Mouse (Mus musculus) neural tube, embryonic 12.5 days (tissue): ENCODE measurements around the gene Tbx10. TPM values are rescaled to one million over a fixed set of nuclear protein-coding genes. Genes with fewer than 3 reads are reported as not detected.
"Not testable (repeated sequence)": the region's sequence is repeated elsewhere in the genome, so short reads cannot be mapped to it uniquely, and the experiment has no call there.

Source experiments
- ATAC-seq: fragments of 200-750 bp; cut with Nextera tagmentation; 2 replicates; pipeline ENCODE4 v1.8.0; 2017; ENCODE audit warnings: low read depth, mild to moderate bottlenecking, moderate TSS enrichment, moderate library complexity; ENCODE audit not compliant: low FRiP score
- H3K27ac ChIP-seq: fragments of 300-500 bp; sonication (generic); 2 replicates; pipeline ENCODE4 v1.5.1; 2016
- H3K27me3 ChIP-seq: fragments of 300-500 bp; sonication (generic); replicated peaks from 2 replicates; pipeline ENCODE4 v1.6.1; 2016; ENCODE audit warnings: mild to moderate bottlenecking
- H3K36me3 ChIP-seq: fragments of 300-500 bp; sonication (generic); 2 replicates; pipeline ENCODE4 v1.6.1; 2016; ENCODE audit warnings: mild to moderate bottlenecking
- H3K4me1 ChIP-seq: fragments of 300-500 bp; sonication (generic); 2 replicates; pipeline ENCODE4 v1.6.1; 2016
- H3K4me2 ChIP-seq: fragments of 300-500 bp; sonication (generic); replicated peaks from 2 replicates; pipeline ENCODE4 v1.6.1; 2016; ENCODE audit warnings: mild to moderate bottlenecking
- H3K4me3 ChIP-seq: fragments of 300-500 bp; sonication (generic); 2 replicates; pipeline ENCODE4 v1.5.1; 2016
- H3K9ac ChIP-seq: fragments of 300-500 bp; sonication (generic); 2 replicates; pipeline ENCODE4 v1.6.1; 2016; ENCODE audit warnings: mild to moderate bottlenecking
- H3K9me3 ChIP-seq: fragments of 300-500 bp; sonication (generic); 2 replicates; pipeline ENCODE4 v1.6.1; 2016; ENCODE audit warnings: mild to moderate bottlenecking
- WGBS: fragments of 180-500 bp; shearing (Covaris S2); methylation state at CpG from one replicate; pipeline ENCODE4 v1.1.7; 2016; 5-methylcytosine and 5-hydroxymethylcytosine counted together
- polyA plus RNA-seq: library from polyadenylated mRNA; unstranded; fragments of >200 nt; fragmentation: Nextera tagmentation; extraction: Ambion mirVana; gene quantifications from 2 replicates; pipeline ENCODE4 v1.2.1, GENCODE M21; 2016

Gene Tbx10
- not detected in 2 replicates for polyA plus RNA-seq

DNA sequence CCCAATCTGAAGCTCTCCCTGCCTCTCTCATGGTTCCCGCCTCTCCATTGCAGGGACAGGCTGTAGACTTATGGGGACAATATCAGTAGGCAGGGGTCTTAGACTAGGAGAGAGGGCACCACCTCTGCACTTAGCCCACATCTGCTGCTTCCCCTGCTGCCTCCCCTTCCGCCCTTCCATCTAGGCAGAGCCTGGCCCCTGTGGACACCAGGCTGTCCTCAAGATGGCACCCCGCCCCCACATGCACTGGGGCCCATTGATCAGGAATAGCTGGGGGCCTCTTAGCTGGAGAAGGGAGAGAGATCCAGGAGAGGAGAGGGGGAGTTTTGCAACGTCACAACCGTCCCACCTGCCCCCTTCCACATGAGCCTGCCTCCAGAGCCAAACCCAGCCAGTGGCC is at the start of gene Tbx10:
Gene Tbx10, plus strand, starts transcription at position 337 of the 400 bp plus-strand sequence.
- H3K4me3 ChIP-seq = no peak within 1 kb of the TSS
- 0 out of 2 replicates have a peak, but pooled peaks cover 4% of the 10 kb centered on the region for H3K4me1 ChIP-seq
- no peaks in the 10 kb centered on the region for H3K27me3 ChIP-seq
- H3K27ac ChIP-seq = no peak within 1 kb of the TSS
- H3K36me3 ChIP-seq = no peaks in the 10 kb centered on the region
- no peak within 1 kb of the TSS for H3K4me2 ChIP-seq
- WGBS = 57% methylated on average over 5 of the region's 5 CpGs
- no peak within 1 kb of the TSS for H3K9ac ChIP-seq
- ATAC-seq = no peak
- H3K9me3 ChIP-seq = no peaks in the 10 kb centered on the region

DNA sequence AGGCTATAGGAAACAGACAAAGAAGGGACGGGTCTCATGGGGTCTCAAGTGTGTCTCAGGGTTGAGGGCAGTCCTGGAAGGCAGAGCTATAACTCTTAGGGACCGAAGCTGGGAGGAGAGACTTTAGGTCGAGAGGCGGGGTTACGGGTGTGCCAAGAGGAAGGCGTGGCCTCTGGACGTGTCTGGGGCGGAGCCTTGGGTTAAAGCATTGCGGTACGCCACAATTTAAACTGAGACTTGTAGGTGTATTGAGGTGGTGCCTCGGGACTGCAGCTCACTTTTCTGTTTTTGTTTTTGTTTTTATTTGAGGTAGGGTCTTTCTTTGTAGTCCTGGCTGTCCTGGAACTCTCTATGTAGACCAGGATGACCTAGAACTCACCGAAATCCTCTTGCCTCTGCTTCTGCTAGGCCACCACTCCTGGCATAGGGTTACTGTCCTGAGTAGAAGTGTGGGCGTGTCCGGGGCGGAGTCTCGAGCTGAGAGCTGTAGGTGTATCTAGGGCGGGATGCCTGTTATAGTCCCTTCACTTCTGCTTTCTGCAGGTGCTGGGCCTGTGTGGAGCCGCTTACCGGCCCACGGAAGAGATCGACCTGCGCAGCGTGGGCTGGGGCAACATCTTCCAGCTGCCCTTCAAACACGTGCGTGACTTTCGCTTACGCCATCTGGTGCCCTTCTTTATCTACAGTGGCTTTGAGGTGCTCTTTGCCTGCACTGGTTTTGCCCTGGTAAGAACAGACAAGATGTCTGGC is 49.4 kb upstream of the Tbx10 start:
- Histone ChIP-seq H3K27ac (no peak overlapping the region), H3K9ac (no peak overlapping the region), H3K4me2 (0 out of 2 replicates have a peak overlapping the region, but pooled peaks have one; percentile 20), H3K4me3 (no peak overlapping the region), H3K4me1 (no peaks in the 10 kb centered on the region), H3K27me3 (0 out of 2 replicates have a peak, but pooled peaks cover 2% of the 10 kb centered on the region), H3K9me3 (no peaks in the 10 kb centered on the region), H3K36me3 (no peaks in the 10 kb centered on the region)
- 21% methylated on average over 27 of the region's 27 CpGs for WGBS
- no peak for ATAC-seq

DNA sequence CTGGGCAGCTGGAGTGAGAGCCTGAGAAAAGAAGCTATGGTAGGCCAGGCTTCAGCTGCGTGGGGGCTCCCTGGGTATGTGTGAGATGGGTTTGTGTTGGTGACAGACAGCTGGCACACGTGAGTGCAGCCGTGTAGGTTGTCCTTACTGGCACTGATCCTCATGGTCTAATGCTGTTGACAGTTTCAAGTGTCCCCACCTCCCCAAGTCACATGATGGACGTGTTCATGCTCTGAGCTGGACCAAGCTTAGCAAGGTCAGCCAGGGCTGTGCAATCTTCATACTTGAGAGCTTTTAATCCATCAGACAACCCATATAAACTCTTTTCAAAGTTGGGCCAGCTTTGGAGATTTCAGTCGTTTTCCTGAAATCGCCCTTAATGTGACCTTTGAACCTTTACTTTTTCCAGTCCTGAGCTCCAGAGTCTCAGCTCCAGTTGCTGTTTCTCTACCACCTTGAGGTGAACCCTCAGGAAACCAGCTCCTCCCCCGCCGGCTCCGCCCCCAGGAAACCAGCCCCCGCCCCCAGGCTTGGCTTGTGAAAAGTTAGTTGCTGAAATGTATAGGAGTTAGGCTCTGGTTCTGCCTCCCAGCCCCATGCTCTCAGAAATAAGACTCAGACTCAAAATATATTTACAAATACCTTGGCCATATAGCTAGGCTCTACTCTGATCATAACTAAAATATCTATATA is 46.5 kb upstream of the Tbx10 start:
- Histone ChIP-seq H3K4me2 (no peak overlapping the region), H3K36me3 (no peaks in the 10 kb centered on the region), H3K27ac (no peak overlapping the region), H3K4me1 (no peaks in the 10 kb centered on the region), H3K9me3 (no peaks in the 10 kb centered on the region), H3K27me3 (0 out of 2 replicates have a peak, but pooled peaks cover 2% of the 10 kb centered on the region), H3K4me3 (no peak overlapping the region), H3K9ac (no peak overlapping the region)
- WGBS = 42% methylated on average over 10 of the region's 10 CpGs
- ATAC-seq = no peak

DNA sequence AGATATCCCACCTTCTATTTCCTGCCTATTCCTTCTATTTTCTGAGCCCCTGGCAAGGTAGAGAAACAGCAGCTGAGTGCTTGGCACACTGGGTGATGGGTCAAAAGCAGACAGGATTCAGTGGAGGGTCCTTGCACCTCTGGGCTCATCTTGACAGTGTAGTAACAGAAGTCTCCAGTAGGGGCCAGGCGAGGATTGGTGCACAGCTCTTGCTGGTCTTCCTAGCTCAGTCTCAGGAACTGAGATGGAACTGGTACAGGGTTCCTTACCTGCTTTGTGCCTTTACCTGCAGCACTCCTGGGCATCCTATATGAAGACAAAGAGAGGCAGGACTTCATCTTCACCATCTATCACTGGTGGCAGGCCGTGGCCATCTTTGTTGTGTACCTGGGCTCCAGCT is 45.8 kb upstream of the Tbx10 start:
- Histone ChIP-seq H3K4me3 (no peak overlapping the region), H3K27ac (no peak overlapping the region), H3K4me1 (no peaks in the 10 kb centered on the region), H3K9me3 (no peaks in the 10 kb centered on the region), H3K36me3 (no peaks in the 10 kb centered on the region), H3K4me2 (no peak overlapping the region), H3K9ac (no peak overlapping the region), H3K27me3 (0 out of 2 replicates have a peak, but pooled peaks cover 2% of the 10 kb centered on the region)
- 21% methylated on average over 2 of the region's 2 CpGs for WGBS
- 0 out of 2 replicates have a peak, but pooled peaks have one; percentile 77 for ATAC-seq

DNA sequence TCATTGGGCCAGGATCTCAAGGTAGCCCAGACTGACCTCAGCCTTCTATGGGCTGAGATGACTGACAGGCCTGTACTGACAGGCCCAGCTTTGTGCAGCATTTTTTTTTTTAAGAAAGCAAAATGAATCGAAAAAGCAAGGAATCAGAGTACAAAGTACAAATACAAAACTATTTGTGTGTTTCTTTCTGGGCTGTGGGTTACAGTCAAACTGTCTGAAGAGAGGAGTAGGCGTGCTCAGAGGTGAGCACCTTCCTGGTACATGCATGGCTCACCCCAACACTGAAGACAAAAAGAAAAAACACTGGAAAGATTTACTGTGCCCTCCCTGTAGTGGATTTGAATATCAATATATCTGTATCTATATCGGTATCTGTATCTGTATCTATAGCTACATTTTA is 44.7 kb upstream of the Tbx10 start:
- H3K9me3 ChIP-seq = no peaks in the 10 kb centered on the region
- H3K4me3 ChIP-seq = no peak overlapping the region
- H3K9ac ChIP-seq = no peak overlapping the region
- no peak for ATAC-seq
- 80% methylated on average over 3 of the region's 3 CpGs for WGBS
- H3K27me3 ChIP-seq = 0 out of 2 replicates have a peak, but pooled peaks cover 2% of the 10 kb centered on the region
- H3K36me3 ChIP-seq = no peaks in the 10 kb centered on the region
- H3K4me1 ChIP-seq = no peaks in the 10 kb centered on the region
- H3K27ac ChIP-seq = no peak overlapping the region
- H3K4me2 ChIP-seq = no peak overlapping the region

DNA sequence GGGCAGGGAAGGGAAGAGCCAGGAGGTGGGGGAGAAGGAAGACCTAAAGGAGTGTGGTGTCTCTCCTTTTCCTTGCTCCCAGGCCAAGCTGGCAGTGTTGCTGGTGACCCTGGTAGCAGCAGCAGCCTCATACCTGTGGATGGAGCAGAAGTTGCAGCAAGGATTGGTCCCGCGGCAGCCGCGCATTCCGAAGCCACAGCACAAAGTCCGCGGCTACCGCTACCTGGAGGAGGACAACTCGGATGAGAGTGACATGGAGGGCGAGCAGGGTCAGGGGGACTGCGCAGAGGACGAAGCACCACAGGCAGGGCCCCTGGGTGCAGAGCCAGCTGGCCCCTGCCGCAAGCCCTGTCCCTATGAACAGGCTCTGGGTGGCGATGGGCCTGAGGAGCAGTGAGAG is 44.0 kb upstream of the Tbx10 start:
- no peak for ATAC-seq
- WGBS = 80% methylated on average over 14 of the region's 14 CpGs

DNA sequence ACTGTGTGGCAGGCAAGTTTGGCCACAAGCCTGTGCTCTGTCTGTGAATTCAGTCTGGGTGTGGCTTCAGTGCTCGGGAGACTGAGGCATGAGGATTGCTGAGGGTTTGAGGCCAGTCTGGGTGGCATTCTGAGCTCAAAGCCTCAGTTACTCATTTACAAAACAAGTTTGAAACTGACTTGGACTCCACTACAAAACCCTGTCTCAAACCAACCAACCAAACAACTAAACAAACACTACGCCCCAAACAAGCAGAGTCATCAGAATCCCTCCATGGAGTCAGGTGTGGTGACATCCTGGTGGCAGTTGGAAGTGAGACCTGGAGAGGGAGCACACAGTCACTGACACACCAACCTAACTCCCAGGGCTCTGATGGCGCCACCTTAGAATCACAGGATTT is 42.2 kb upstream of the Tbx10 start:
- Histone ChIP-seq H3K27me3 (no peaks in the 10 kb centered on the region), H3K36me3 (no peaks in the 10 kb centered on the region), H3K9me3 (no peaks in the 10 kb centered on the region), H3K4me1 (no peaks in the 10 kb centered on the region), H3K4me2 (no peak overlapping the region), H3K9ac (no peak overlapping the region), H3K4me3 (no peak overlapping the region), H3K27ac (no peak overlapping the region)
- 80% methylated on average over 3 of the region's 3 CpGs for WGBS
- no peak for ATAC-seq

More for the DNA sequence above, 44.0 kb upstream of the Tbx10 start:
- H3K27me3 ChIP-seq = 0 out of 2 replicates have a peak, but pooled peaks cover 2% of the 10 kb centered on the region
- no peak overlapping the region for H3K4me3 ChIP-seq
- no peaks in the 10 kb centered on the region for H3K4me1 ChIP-seq
- no peak overlapping the region for H3K27ac ChIP-seq
- H3K9ac ChIP-seq = 0 out of 2 replicates have a peak overlapping the region, but pooled peaks have one; percentile 29
- H3K9me3 ChIP-seq = no peaks in the 10 kb centered on the region
- no peaks in the 10 kb centered on the region for H3K36me3 ChIP-seq
- H3K4me2 ChIP-seq = no peak overlapping the region

DNA sequence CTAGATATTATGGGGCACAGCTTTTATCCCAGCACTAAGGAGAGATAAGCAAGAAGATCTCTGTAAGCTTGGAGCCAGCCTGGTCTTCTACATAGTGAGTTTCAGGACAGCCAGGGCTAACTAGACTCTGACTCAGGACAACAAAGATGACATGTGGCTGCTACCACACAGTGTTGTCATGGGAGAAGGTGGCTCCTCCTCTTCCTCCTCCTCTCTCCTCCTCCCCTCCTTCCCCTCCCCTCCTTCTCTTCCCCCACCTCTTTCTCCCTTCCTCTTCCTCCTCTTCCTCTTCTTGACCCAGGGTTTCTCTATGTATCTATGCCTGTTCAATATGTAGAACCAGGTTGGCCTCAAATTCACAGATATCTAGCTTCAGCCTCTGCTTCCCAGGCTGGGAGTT is 41.1 kb upstream of the Tbx10 start:
- Histone ChIP-seq H3K9me3 (no peaks in the 10 kb centered on the region), H3K4me2 (no peak overlapping the region), H3K36me3 (no peaks in the 10 kb centered on the region), H3K27me3 (no peaks in the 10 kb centered on the region), H3K4me3 (no peak overlapping the region), H3K27ac (no peak overlapping the region), H3K9ac (no peak overlapping the region), H3K4me1 (no peaks in the 10 kb centered on the region)
- no peak for ATAC-seq

DNA sequence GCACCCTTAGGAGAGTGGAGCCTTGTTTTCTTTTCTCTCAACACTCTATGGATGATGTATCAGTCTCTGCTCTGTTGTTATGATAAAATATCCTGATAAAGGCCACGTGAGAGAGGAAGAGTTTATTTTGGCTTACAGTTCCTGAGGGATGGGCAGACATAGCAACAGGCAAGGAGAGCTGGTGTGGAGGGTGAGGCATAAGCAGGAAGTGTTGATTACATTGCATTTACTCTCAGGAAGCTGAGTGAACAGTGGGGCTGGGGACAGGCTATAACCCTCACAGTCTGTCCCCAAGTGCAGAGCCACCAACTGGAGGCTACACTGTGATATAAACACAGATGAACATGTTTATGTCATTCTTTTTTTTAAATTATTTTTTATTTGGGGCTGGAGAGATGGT is 40.5 kb upstream of the Tbx10 start:
- no peak overlapping the region for H3K4me2 ChIP-seq
- 69% methylated on average over 1 of the region's 1 CpGs for WGBS
- no peak for ATAC-seq
- H3K4me3 ChIP-seq = no peak overlapping the region
- H3K27ac ChIP-seq = no peak overlapping the region
- no peaks in the 10 kb centered on the region for H3K9me3 ChIP-seq
- H3K27me3 ChIP-seq = no peaks in the 10 kb centered on the region
- H3K36me3 ChIP-seq = no peaks in the 10 kb centered on the region
- no peaks in the 10 kb centered on the region for H3K4me1 ChIP-seq
- no peak overlapping the region for H3K9ac ChIP-seq

DNA sequence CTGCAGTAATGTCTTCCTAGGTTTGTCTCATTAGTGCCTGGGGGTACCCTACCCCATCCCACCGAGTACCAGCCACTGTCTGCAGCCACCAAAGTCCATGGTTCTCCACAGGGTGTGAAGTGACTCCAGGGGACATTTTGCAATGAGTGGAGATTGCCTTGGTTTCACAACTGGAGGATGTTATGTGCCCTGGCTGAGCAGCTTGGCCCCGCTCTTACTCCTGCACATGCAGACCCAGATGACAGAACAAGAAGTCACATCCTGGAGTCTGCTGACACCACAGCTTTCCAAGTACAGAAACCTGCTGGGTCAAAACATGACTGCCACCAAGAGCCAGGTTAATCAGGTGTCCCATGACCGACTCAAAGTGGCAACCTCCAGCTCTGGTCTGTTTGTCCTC is 37.5 kb upstream of the Tbx10 start:
- Histone ChIP-seq H3K36me3 (no peaks in the 10 kb centered on the region), H3K4me1 (no peaks in the 10 kb centered on the region), H3K4me2 (no peak overlapping the region), H3K27me3 (no peaks in the 10 kb centered on the region), H3K9me3 (no peaks in the 10 kb centered on the region), H3K4me3 (no peak overlapping the region), H3K9ac (no peak overlapping the region), H3K27ac (no peak overlapping the region)
- WGBS = 77% methylated on average over 3 of the region's 3 CpGs
- ATAC-seq = no peak

DNA sequence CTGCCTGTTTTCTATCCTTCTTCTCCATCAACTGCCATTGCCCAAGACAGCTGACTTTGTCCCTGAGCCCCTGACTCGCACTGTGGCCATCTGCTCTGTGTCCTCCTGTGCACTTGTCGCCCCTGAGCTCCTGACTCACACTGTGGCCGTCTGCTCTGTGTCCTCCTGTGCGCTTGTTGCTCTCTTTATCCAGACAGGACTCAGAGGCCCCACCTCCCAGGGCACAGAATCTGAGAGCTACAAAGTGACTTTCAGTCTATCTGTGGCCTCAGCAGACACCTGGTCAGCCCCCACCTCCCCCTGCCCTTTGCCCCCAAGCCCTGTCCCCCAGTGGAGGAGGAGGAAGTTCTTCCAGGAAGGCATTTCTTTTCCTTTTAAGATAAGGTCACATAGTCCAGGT is 36.7 kb upstream of the Tbx10 start:
- no peaks in the 10 kb centered on the region for H3K27me3 ChIP-seq
- H3K9ac ChIP-seq = no peak overlapping the region
- 54% methylated on average over 4 of the region's 4 CpGs for WGBS
- no peak overlapping the region for H3K27ac ChIP-seq
- no peaks in the 10 kb centered on the region for H3K36me3 ChIP-seq
- H3K4me2 ChIP-seq = no peak overlapping the region
- no peak for ATAC-seq
- H3K4me1 ChIP-seq = no peaks in the 10 kb centered on the region
- H3K9me3 ChIP-seq = no peaks in the 10 kb centered on the region
- no peak overlapping the region for H3K4me3 ChIP-seq

DNA sequence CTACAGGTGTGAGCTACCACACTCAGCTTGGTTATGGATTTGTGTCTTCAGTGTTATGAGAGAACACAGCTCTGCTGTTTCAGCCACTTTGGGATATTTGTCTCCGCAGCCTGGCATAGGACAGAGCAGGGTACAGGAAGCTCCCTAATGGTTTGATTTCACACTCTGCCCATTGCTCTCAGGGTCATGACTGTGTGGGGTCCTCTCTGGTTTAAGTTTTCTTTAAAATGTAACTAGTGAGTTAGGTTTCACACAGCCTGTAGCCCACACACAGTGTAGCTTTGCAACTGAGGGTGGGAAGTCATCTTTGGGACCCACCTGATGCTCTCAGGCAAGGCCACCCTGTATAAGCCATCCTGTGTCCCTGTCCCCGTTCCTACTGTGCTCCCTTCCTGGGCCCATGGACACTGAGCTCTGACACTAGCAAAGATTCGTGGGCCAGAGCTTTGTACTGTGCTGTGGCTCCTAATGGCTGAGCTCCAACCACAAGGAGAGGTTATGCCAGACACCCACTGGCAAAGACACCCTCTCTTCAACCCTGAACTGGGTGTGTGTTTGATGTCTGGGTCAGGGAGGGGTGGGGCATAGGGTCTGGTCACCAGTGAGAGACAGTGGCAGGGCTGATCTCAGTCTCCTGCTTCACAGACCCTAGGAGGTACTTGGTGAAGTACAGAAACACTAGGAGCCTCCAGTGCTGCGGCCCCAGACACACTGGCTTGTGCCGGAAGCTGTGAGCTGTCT is 35.1 kb upstream of the Tbx10 start:
- H3K9ac ChIP-seq, ATAC-seq, H3K4me1 ChIP-seq, H3K27ac ChIP-seq, H3K36me3 ChIP-seq, H3K4me2 ChIP-seq, H3K4me3 ChIP-seq, H3K27me3 ChIP-seq, H3K9me3 ChIP-seq: not testable (repeated sequence)
- WGBS = 81% methylated on average over 5 of the region's 5 CpGs
